Mouse (Mus musculus) frontal cortex, adult (tissue): ENCODE measurements around the gene Vstm5.
A peak's percentile ranks its signal among the peaks of the same experiment; 100 is the strongest.
"Not testable (repeated sequence)": the region's sequence is repeated elsewhere in the genome, so short reads cannot be mapped to it uniquely, and the experiment has no call there.

ENCODE experiments used
- ATAC-seq: cut with Nextera tagmentation; 2 replicates; pipeline ENCODE4 v1.9.2; 2017; ENCODE audit warnings: mild to moderate bottlenecking, moderate library complexity, mixed read lengths; ENCODE audit not compliant: low TSS enrichment

Gene Vstm5

DNA sequence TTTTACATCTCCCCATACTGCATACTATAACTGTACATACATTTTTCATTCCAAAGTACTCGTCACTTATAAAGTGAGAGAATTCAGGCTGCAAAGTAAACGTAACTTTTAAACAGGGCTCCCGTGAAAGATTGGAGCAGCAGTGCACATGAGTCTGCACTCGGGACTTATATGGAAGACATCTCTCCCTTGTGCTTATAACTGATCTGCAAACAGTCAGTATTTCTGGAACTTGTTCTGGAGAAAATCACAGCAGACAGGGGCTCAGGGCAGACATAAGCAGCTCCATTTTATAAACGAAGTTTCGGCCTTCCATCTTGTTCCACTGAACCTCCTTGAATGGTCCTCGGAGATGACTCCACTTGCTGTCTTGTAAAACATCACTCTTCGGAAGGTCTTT is 23.1 kb downstream of the Vstm5 start:
- no peak for ATAC-seq

DNA sequence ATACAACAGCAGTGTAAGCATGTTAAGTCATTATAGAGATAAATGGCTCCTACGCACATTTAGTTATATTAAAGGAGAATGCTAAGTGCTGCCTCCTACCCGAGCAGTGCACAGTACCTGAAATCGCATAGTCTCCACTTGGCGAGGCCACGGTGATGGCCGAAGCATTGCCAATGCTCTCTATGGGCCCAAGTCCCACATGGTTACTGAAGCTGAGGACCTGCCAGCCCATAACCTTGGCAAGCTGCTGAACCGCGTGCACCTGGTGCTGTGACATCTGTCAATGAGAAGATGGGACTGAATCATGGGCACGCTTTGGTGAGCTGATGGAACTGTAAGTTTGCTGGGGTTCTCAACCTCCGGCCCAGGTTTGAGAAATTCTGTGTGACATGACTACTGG is 24.6 kb downstream of the Vstm5 start:
- ATAC-seq, result no peak

DNA sequence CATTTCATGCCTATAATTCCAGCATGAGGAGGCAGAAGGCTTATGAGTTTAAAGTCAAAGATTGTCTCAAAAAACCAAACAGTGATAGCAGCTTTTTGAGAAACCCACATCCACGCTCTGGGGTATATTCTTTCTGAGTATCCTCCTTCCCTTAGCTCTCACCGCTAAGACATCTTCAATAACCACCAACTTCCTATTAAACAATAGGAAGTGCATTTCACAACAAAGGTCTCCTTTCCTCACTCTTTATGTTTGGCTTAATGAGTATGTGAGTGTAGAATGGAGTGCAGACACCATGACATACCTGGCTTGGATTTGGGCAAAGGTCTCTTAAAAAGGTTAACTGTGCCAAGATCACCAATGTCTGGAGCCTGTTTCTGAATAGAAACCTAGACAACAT is 35.1 kb downstream of the Vstm5 start:
- no peak for ATAC-seq

DNA sequence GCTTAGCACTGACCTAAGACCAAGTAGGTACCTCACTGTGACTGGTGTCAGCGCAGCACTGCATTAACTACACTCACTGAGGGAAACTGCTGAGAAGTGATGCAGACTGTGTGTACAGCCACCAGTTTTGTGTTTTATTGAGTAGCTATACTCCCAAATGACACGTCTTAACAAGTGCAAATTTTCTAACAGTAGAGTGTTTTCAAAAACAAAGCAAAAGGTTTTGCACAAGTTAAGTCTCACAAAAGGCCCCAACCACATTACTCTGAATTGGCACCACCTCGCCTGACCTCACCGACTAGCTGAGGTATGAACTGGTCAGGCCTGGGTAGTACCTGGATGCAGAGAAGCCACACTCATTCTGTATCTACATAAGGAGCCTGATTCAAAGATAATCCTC is 38.0 kb downstream of the Vstm5 start:
- ATAC-seq, result no peak

DNA sequence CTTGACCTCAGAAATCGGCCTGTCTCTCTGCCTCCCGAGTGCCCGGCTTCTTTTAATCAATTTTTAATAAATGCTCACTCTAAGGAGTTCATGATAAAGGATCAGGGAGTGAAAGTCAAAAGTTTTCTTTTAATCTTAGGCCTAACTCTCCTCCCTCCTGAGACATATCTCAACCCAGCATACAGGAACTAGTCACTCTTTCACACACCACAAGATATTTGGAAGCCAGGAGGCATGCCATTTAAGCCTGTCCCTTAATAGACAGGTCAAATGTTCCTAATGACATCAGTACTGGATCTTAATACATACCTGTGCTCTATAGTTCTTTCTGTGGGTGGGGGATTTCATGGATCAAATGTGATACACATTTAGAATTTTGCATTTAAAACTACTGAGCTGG is 39.5 kb downstream of the Vstm5 start:
- ATAC-seq, result no peak

- no peak; the same call in 1 of the 2 replicates for ATAC-seq
These were observed 40.3 kb downstream of the Vstm5 start for GRCm38 (mm10) chr9:15279139-15279648.

GRCm38 (mm10) chr9:15279649-15280490 is 41.0 kb downstream of the Vstm5 start, which contains the start of gene Med17:
Gene Med17, minus strand, starts transcription at chr9:15279931.
- peak; percentile 98 for ATAC-seq

- ATAC-seq, result 0 out of 2 replicates have a peak, but pooled peaks have one; percentile 8
These were observed 41.6 kb downstream of the Vstm5 start for GRCm38 (mm10) chr9:15280491-15280879.

DNA sequence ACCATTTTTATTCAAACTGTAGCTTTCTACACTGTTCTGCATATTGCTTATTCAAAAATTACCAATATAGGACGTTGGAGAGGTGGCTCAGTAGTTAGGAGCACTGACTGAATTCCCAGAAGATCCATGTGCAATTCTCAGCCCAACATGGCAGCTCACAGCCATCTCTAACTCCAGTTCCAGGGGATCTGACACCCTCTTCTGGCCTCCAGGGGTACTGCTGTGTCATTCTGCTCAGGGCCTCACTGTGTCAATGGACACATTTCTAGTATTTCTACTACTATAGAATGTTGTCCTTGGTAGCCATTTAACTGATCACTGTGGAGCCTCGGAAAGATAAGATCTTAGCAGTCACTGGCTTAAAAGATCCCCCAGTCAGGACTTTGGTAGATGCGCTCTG is 46.6 kb downstream of the Vstm5 start:
- no peak for ATAC-seq

DNA sequence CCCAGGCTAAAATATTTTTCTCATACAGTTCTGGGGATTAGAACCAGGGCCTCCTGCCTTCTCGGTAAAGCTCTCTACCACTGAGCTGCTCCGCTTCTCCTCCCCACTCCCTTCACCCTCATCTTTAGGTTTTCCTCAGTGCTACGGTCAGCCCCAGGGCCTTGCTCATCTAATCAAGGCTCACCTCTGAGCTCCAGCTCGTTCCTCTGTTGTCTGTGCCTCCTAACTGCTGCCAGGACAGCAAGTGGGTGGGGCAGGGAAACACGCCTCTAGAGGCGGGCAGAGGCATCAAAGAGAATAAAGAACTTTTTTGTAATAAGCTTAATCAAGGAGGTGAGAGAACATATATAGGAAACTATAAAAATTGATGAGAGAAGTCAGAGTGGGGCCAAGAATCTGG is 49.0 kb downstream of the Vstm5 start:
- no peak for ATAC-seq

GRCm38 (mm10) chr9:15288402-15288801 is 49.6 kb downstream of the Vstm5 start:
- ATAC-seq, result no peak

GRCm38 (mm10) chr9:15289251-15289650 is 50.4 kb downstream of the Vstm5 start:
- no peak for ATAC-seq

- no peak for ATAC-seq
These were observed 58.3 kb downstream of the Vstm5 start for GRCm38 (mm10) chr9:15297112-15297511.

DNA sequence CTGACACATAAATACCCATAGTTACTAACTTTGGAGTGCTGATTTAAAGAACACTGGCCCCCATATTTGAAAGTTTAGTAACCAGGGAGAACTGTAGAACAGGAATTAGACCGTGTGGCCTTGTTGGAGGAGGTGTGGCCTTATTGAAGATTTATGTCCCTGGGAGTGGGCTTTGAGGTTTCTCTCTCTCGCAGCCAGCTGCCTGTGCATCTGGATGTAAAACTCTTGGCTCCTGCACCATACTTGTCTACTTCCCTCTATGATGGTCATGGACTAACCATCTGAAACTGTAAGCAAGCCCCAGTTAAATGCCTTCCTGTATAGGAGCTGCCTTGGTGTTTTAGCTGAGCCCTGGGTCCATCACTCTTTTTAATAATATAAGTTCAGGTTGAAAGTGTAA is 59.6 kb downstream of the Vstm5 start:
- no peak for ATAC-seq

DNA sequence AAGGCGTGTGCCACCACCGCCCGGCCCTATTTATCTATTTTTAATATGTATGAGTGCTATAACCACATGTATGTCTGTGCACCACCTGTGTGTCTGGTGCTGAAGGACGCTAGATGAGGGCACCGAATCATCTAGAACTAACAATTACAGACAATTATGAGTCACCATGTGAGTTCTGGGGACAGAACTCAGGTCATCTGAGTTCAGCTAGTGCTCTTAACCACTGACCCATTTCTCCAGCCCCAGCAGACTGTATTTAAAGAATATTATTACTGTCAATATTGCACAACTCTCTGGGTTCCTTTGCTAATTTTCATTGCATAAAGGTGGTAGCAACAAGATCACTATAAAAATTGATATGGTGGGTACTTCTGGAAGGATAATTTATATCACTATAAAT is 61.2 kb downstream of the Vstm5 start:
- ATAC-seq, result no peak

GRCm38 (mm10) chr9:15301399-15301798 is 62.6 kb downstream of the Vstm5 start:
- ATAC-seq, result no peak

- not testable (repeated sequence) for ATAC-seq
These were observed 63.2 kb downstream of the Vstm5 start for GRCm38 (mm10) chr9:15302006-15302405.

GRCm38 (mm10) chr9:15302881-15303280 is 64.0 kb downstream of the Vstm5 start:
- ATAC-seq, result no peak

- ATAC-seq, result peak; percentile 97
These were observed 66.9 kb downstream of the Vstm5 start, which contains the start of gene Taf1d for GRCm38 (mm10) chr9:15305503-15306397. Gene Taf1d, plus strand, starts transcription at chr9:15306214.

- peak; percentile 63 for ATAC-seq
These were observed 67.7 kb downstream of the Vstm5 start, which contains the start of gene 4931406C07Rik for GRCm38 (mm10) chr9:15306398-15307119. Gene 4931406C07Rik, minus strand, starts transcription at chr9:15306448.

DNA sequence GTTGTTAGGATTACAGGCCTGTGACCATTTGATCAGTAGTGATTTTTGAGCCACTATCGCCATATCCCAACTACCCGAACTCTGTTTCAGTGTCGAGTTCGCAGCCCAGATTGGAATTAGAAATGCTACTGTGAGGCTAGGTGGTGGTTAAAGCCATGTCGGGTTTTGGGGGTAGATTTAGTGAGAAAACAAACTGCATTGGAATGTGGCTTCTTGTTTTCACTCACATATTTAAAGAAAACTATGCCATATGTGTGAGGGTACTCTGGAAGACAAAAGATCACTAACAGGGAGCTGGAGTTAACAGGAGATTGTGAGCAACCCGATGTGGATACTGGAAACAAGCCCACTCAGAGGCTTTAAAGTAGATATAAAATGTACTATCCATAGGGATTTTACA is 68.4 kb downstream of the Vstm5 start:
- no peak for ATAC-seq

GRCm38 (mm10) chr9:15308254-15308653 is 69.4 kb downstream of the Vstm5 start:
- no peak for ATAC-seq
